Mouse (Mus musculus): Measurements from ENCODE around the gene Agbl5.

DNA sequence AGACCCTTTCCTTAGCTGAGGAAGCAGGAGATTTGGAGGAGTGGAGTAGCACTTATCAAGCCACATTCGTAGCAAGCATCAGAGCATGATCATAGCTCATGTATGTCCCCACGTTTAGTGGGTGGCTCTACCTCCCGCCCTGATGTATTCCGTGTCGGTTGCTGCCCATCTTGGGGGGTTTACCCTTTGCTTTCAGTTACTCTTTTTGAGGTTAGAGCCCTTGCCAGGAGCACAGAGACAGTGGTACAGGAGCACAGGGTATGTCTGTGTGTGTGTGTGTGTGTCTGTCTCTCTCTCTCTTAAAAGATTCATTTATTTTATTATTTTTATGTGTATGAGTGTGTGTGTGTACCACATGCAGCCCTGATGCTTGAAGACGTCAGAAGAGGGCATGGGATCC, 34.6 kb downstream of the Agbl5 start:
- TF ChIP-seq EP300 (optimal IDR thresholded peaks at IDR 0.05) (no peak), CTCF (IDR thresholded peaks at IDR 0.05; ENCODE audit: low read depth) (no peak)
